Mouse (Mus musculus): ENCODE data around the gene Slc12a7.
A peak's percentile ranks its signal among the peaks of the same experiment; 100 is the strongest.

Slc12a7 gene

GRCm38 (mm10) chr13:73818921-73819320 is 86.0 kb downstream of the Slc12a7 start:
- DNase-seq (ENCODE audit: low spot score) = no peak

GRCm38 (mm10) chr13:73821251-73821650 is 88.4 kb downstream of the Slc12a7 start:
- DNase-seq (ENCODE audit: low spot score) = no peak

- DNase-seq (ENCODE audit: low spot score) = peak; percentile 75
Measured at GRCm38 (mm10) chr13:73822187-73822800, 89.4 kb downstream of the Slc12a7 start.

GRCm38 (mm10) chr13:73823711-73824110 is 90.8 kb downstream of the Slc12a7 start:
- DNase-seq (ENCODE audit: low spot score) = no peak

- DNase-seq (ENCODE audit: low spot score) = no peak
Measured at GRCm38 (mm10) chr13:73827243-73827642, 94.3 kb downstream of the Slc12a7 start.

GRCm38 (mm10) chr13:73831486-73831885 is 98.6 kb downstream of the Slc12a7 start:
- DNase-seq (ENCODE audit: low spot score) = peak; percentile 84

- DNase-seq (ENCODE audit: low spot score) = peak; percentile 64
Measured at GRCm38 (mm10) chr13:73833809-73834208, 100.9 kb downstream of the Slc12a7 start.

- DNase-seq (ENCODE audit: low spot score) = no peak
Measured at GRCm38 (mm10) chr13:73835791-73836190, 102.9 kb downstream of the Slc12a7 start.

GRCm38 (mm10) chr13:73836491-73836890 is 103.6 kb downstream of the Slc12a7 start:
- no peak for DNase-seq (ENCODE audit: low spot score)

GRCm38 (mm10) chr13:73837708-73838107 is 104.8 kb downstream of the Slc12a7 start:
- DNase-seq (ENCODE audit: low spot score) = no peak

- no peak for DNase-seq (ENCODE audit: low spot score)
Measured at GRCm38 (mm10) chr13:73839137-73839548, 106.2 kb downstream of the Slc12a7 start.

- peak; percentile 35 for DNase-seq (ENCODE audit: low spot score)
Measured at GRCm38 (mm10) chr13:73839740-73840139, 106.8 kb downstream of the Slc12a7 start.

- no peak for DNase-seq (ENCODE audit: low spot score)
Measured at GRCm38 (mm10) chr13:73842696-73843095, 109.8 kb downstream of the Slc12a7 start.

GRCm38 (mm10) chr13:73846589-73847464 is 113.9 kb downstream of the Slc12a7 start:
- peak; percentile 52 for DNase-seq (ENCODE audit: low spot score)

GRCm38 (mm10) chr13:73847465-73847836 is 114.6 kb downstream of the Slc12a7 start, which contains the start of gene Nkd2:
Gene Nkd2, minus strand, starts transcription at chr13:73847631.
- peak; percentile 93 for DNase-seq (ENCODE audit: low spot score)

All from embryo, embryonic 10.5 days (tissue).